Mouse (Mus musculus): ENCODE data around the gene Eif3i.

DNA sequence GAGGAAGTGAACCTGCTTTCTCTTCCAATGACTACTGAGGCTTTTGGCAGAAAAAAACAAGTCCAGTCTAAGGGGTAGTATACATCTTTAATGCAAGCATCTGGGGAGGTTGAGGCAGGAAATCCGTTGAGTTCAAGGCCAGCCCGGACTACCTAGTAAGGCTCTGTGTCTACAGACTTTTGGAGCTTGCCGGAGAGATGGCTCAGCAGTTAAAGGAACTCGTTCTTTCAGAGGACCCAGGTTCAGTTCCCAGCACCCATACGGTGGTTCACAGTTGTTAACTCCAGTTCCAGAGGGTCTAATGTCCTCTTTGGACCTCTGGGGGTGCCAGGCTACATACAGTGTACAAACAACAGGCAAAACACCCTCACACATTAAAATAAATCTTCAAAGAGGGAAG is 17.6 kb upstream of the Eif3i start:
- TF ChIP-seq CTCF (IDR thresholded peaks at IDR 0.05; ENCODE audit: low read depth) (no peak), EP300 (IDR thresholded peaks at IDR 0.05; ENCODE audit: low read depth) (no peak)

Measured in liver, embryonic 14.5 days (tissue).